Mouse (Mus musculus): ENCODE results near the gene Psmd4. TPM values are rescaled to one million over a fixed set of nuclear protein-coding genes. Genes with fewer than 3 reads are reported as not detected.
A peak's percentile ranks its signal among the peaks of the same experiment; 100 is the strongest.
"Not testable (repeated sequence)": the region's sequence is repeated elsewhere in the genome, so short reads cannot be mapped to it uniquely, and the experiment has no call there.

The Psmd4 gene
- total RNA-seq (2014; fragmentation: Nextera tagmentation), result 190 and 212 TPM in 2 replicates
- total RNA-seq (2017), result 336 and 456 TPM in 2 replicates

DNA sequence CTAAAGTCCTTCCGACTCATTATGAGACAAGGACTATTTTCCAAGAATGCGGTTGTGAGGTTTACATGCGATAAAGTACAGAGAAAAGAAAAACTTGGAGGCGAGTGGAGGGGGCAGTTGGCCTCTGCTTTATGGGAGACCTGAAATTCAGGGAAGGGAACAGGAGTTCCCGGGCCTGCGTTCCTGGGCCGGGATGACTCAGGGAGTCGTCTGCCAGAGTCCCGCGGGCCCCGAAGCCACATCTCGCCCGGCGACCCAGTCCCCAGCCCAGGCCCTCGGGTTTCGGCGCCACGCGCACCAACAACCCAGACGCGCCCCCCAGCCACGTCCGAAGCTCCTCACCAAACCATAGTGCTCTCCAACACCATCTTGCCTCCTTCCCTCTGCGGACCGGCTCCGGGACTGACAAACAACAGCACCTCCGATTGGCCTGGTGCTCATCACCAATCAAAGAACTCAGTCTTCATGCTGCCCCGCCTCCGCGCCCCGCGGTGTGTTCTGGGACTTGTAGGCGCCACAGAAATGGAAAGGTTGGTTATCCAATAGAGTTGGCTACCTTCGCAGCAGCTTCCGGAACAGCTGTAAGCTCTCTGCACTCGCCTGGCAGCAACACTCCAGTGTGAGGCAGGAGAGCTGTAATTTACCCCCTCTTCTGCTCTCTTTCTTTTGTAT lies at the start of gene Psmd4:
Psmd4 (minus strand) TSS at position 449 of the 672 bp plus-strand sequence.
- ATAC-seq (replicated peaks; ENCODE audit: low FRiP score, low TSS enrichment, poor library complexity, severe bottlenecking), result peak; percentile 98

DNA sequence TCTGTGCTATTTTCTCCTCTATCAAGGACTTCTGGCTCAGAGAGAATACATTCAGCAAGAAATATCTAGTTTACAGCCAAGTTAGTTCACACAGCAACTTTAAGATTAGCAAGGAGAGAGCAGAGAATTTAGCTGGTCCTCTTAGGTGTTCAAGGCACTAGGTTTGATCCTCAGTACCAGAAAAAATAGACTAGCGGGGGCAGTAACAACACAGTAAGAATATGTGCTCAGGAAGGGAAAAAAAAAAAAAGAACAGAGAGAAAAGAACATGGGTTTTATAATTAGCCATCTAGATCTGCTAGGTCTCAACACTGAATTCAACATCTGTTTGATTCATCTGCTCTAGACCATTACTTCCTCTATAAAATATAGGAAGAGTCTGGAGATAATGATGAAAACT lies 45.7 kb upstream of the Psmd4 start:
- ATAC-seq (replicated peaks; ENCODE audit: low FRiP score, low TSS enrichment, poor library complexity, severe bottlenecking), result no peak

DNA sequence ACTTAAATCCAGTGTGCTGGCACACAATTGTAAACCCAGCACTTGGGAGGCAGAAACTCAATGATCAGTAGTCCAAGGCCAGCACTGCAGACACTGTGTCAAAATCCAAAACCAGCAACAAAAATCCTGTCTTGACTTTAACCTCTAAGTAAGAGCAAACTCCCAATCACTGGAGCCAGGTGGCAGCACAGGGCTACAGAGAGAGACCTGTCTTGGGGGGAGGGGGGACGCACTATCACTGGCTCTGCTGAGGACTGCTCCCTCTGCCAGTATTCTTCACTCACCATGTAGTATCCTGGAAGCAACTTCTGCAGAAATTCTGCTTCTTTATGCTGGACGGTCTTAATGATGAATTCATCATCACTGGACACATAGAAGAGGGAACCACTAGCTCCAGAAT lies 29.2 kb upstream of the Psmd4 start:
- ATAC-seq (replicated peaks; ENCODE audit: low FRiP score, low TSS enrichment, poor library complexity, severe bottlenecking), result no peak

DNA sequence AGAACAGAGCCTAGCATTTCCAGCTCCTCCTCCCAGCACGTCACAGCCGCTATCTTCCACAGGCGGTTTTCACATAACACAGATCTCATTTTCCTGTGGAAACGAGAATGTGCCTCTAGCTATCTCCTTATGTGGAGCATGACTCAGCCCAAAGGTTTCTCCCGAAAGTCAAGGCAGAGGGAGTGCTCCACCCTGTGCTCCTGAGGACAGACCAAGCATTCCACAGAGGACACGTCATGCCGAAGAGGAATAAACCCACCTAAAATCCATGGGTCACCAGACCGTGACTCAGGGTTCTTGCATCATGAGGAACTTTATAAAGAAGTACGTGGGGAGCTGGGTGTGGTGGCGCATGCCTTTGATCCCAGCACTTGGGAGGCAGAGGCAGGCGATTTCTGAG lies 24.2 kb upstream of the Psmd4 start:
- ATAC-seq (replicated peaks; ENCODE audit: low FRiP score, low TSS enrichment, poor library complexity, severe bottlenecking), result 0 out of 2 replicates have a peak, but pooled peaks have one; percentile 13

DNA sequence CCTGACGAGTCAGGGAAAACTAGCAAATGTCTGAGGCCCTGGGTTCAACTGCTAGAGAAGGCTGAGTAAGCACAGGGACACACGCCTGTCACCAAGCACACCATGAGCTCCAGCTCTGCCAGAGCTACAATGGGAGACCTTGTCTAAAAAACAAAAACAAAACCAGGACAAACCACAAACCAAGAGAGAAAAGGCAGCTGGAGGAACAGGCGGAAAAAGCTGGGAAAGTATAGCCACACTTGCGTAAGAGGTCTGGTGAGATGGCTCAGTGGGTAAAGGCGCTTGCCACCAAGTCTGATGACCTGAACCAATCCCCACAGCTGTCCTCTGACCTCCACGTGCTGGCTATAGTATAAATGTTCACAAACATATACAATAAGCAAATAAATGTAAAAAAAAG lies 23.7 kb upstream of the Psmd4 start:
- no peak for ATAC-seq (replicated peaks; ENCODE audit: low FRiP score, low TSS enrichment, poor library complexity, severe bottlenecking)

DNA sequence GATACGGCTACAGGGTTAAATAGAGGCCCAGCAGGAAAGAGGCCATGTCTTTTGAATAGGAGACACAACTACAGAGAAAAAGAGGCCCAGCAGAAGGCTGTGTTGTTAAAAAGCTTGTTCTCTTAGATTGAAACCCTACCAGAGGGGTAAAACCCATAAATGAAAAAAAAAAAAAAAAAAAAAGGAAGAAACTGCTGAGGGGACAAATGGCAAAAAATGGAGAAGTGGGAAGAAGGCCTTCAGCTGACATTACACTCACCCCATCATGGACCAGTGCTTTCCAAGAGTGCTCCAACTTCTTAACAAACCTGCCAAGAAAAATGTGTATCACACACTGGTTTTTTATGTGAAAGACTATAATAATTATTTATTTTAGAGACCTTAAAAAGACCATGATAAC lies 23.1 kb upstream of the Psmd4 start:
- no peak for ATAC-seq (replicated peaks; ENCODE audit: low FRiP score, low TSS enrichment, poor library complexity, severe bottlenecking)

DNA sequence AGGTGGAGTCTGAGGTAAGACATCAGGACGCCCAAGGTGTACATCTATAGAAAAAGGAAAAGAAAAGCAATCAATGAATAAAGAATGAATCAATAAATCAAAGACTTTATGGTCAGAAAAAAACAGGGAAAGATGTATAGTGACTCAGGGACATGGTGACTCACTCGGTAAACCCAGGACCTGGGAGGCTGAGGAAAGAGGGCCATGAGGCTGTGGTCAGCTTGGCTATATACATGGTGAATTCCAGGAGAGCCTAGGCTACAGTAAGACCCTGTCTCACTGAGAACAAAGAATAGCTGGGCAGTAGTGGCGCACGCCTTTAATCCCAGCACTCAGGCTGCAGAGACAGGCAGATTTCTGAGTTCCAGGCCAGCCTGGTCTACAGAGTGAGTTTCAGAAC lies 21.3 kb upstream of the Psmd4 start:
- no peak for ATAC-seq (replicated peaks; ENCODE audit: low FRiP score, low TSS enrichment, poor library complexity, severe bottlenecking)

DNA sequence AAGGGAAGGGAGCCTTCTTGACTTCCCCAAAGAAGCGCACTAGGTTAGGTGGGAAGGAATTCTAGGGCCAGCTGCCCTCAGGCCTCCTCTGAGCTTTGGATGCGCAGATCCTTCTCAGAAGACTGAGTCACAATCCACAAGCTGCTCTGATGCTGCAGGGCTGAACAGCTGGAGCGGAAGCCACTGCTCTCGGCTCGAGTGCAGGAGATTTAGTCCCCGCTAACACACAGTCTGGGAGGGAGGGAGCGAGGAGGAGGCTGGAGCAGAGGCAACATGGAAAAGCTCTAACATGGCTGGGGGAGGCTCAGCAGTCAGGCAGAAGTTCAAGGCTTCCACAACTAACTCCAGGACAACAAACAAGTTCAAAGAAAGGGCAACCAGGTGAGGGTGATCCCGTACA lies 15.7 kb upstream of the Psmd4 start:
- ATAC-seq (replicated peaks; ENCODE audit: low FRiP score, low TSS enrichment, poor library complexity, severe bottlenecking), result no peak

DNA sequence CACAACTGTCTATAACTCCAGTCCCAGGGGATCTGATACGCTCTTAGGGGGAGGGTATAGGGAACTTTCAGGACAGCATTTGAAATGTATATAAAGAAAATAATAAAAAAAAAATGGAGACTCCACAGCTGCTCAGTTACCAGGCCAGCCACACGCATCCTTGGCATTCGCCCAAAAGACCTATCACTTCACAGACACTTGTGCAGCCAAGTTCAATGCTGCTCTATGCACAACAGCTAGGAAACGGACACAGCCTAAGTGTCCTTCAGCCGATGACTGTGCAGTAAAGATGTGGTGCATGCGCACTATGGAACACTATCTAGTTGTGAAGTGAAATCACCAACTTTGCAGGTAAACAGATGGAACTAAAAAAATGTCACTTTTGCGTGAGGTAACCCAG lies 13.9 kb upstream of the Psmd4 start:
- ATAC-seq (replicated peaks; ENCODE audit: low FRiP score, low TSS enrichment, poor library complexity, severe bottlenecking), result peak; percentile 79

DNA sequence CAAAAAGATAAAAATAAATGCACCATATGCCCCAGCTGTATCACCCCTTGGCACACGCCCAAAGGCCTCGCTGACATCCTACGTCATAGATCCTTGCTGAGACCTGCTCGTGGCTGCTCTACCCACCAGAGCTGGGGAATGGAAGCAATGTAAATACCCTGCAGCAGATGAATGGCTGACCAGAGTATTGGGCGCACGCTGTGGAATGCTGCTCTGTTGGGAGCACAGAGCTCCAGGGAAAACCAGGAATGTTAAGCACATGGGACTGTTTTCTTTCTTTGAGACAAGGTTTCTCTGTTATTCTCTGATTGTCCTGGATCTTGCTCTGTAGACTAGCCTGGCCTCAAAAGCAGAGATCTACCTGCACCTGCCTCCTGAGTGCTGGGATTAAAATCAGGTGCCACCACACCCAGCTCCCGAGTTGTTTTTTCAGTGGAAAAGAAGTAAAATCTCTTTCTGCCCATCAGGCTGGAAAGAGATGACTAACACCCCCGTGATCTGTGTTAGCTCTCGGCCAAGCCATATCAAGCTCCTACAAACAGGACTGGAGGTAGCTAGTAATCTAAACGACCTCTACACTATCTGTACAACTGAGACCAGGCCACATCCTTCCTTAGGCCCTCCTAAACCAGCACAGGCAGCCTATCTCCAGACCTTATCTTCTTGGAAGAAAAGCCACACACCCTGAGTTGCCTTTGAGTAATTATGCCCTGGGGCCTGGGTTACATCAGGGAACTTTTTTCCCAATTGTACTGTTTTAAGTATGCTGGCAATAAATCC lies 12.3 kb upstream of the Psmd4 start:
- ATAC-seq (replicated peaks; ENCODE audit: low FRiP score, low TSS enrichment, poor library complexity, severe bottlenecking), result peak; percentile 84

DNA sequence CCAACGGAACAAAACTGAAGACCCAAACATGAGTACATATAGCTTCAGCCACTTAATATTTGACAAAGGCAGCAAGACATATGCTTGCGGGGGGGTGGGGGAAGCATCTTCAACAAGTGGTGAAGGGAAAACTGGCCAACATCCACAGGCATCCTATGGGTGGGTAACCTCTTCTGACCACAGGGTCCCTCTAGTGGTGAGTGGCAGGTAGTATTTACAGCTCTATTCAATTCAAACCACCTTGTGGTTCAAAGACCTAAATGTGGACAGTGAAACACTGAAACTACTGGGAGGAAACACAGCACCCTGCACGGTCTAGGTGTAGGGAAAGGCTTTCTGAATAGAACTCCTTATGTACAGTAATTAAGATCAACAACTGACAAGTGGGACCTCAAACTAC lies 11.3 kb upstream of the Psmd4 start:
- peak; percentile 42 for ATAC-seq (replicated peaks; ENCODE audit: low FRiP score, low TSS enrichment, poor library complexity, severe bottlenecking)

DNA sequence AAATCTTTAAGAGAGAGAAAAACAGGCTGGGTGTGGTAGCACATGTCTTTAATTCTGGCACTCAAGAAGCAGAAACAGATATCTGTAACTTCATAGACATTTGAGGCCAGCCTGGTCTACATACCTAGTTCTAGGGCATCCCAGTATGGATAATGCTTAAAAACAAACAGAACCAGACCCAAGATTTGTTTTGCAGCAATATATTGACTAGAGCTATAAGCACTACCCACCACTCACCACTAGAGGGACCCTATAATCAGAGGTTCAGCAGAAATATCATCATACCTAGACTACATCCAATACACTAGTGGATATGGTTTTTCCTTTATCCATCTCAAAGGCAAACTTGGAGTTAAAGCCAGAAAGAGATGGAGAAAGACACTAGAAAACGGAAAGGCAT lies 10.5 kb upstream of the Psmd4 start:
- ATAC-seq (replicated peaks; ENCODE audit: low FRiP score, low TSS enrichment, poor library complexity, severe bottlenecking), result 0 out of 2 replicates have a peak, but pooled peaks have one; percentile 29

DNA sequence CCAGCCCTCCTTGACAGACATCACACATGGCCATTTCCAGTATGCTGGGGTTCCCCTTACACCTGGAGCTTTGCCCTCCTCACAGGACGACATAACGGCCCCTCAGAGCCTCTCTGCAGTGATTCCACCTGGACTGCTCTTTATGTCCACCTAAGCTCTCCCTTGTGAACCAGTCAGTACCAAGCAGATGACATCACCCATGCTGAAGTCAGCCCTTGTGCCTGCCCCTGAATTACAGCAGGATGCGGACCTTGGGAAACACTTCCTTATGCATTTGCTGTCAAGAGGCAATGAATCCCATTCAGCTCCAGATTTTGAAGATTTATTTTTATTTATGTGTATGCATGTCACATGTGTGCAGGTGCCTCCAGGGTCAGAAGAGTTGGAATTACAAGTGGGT lies 5.5 kb upstream of the Psmd4 start:
- ATAC-seq (replicated peaks; ENCODE audit: low FRiP score, low TSS enrichment, poor library complexity, severe bottlenecking), result no peak

DNA sequence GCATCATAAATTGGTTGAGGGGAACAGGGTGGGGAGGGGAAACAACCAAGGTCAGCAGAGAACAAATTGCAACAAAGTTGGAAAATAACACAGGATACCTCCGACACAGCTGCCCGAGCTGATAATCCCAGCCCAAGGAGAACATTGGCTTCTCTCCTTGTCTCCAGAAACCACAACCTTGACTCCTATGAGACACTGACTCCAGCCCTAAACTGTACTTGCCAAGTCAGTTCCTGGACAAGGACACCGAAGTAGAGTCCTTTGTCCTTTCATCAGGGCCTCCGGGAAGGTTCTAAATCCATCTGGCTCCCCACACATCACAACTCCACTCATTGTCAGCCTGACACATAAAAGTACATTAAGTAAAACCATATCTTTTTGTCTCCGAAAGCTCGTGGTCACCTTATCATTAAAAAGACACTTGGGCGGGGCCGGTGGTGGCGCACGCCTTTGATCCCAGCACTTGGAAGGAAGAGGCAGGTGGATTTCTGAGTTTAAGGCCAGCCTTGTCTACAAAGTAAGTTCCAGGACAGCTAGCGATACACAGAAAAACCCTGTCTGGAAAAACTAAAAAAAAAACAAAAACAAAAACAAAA lies 4.1 kb upstream of the Psmd4 start:
- peak; percentile 20; the same call in 1 of the 2 replicates for ATAC-seq (replicated peaks; ENCODE audit: low FRiP score, low TSS enrichment, poor library complexity, severe bottlenecking)

DNA sequence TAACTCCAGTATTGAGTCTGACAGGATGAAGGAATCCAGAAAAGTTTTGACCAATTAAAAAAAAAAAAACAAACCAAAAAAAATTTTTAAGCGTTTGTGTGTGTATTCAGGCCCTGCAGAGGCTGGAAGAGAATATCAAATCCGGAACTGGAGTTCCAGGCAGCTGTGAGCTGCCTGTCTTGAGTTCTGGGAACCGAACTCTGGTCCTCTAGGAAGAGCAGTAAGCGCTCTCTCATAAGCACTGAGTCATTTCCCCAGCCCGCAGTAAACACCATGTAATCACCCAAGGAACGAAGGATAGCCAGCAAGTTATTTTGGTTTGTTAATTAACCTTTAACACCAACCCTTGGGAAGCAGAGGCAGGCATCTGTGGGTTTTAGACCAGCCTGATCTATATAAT lies 837 bp upstream of the Psmd4 start:
- ATAC-seq (replicated peaks; ENCODE audit: low FRiP score, low TSS enrichment, poor library complexity, severe bottlenecking), result no peak

DNA sequence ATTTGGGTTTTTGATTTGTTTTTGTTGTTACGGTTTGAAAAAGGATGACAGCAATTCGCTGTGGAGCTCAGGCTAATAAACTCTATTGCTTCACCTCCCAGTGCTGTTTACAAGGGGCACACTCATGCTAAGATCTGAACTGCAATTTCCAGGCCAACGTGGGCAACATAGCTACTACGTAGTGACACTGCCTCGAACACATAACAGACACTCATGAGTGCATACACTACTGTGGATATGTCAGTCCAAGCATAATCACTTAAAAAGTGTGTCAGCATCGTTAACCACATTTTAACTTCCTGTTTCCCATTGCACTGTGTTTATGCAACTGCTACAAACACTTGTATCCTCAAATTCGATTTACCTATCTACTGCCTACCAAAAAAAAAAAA lies 420 bp upstream of the Psmd4 start:
- ATAC-seq (replicated peaks; ENCODE audit: low FRiP score, low TSS enrichment, poor library complexity, severe bottlenecking), result peak; percentile 23; the same call in 1 of the 2 replicates

DNA sequence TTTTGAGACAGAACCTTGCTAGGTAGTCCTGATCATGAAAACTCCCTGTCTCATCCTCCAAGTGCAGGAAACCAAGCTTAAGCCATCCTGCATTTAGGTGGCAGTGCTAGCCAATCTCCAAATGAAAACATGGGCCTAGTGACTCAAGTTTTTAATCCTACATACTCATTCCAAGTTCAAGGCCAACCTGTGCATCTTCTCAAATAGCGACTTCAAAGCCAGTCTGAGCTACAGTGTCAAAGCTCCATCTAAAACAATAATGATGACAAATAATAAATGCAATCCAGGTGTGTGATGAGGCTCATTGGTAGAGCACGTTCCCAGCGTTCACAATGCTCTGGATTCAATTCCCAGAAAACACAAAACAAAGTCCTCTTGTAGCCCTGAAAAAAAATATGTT lies 789 bp downstream of the Psmd4 start:
- ATAC-seq (replicated peaks; ENCODE audit: low FRiP score, low TSS enrichment, poor library complexity, severe bottlenecking), result no peak

DNA sequence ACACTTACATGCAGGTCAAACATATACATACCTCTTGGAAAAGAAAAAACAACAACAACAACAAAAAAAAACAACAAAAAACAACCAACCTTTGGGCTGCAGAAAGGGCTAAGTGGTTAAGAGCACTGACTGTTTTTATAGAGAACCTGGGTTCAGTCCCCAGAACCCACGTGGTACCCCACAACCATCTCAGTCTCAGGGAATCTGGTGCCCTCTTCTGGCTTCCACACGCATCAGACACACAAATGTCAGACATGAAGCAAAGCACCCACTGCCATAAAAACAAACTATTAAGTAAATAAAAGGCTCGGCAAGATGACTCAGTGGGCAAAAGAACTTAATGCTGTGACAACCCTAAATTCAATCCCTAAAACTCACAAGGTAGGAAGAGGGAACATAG lies 12.5 kb downstream of the Psmd4 start:
- ATAC-seq (replicated peaks; ENCODE audit: low FRiP score, low TSS enrichment, poor library complexity, severe bottlenecking), result no peak

DNA sequence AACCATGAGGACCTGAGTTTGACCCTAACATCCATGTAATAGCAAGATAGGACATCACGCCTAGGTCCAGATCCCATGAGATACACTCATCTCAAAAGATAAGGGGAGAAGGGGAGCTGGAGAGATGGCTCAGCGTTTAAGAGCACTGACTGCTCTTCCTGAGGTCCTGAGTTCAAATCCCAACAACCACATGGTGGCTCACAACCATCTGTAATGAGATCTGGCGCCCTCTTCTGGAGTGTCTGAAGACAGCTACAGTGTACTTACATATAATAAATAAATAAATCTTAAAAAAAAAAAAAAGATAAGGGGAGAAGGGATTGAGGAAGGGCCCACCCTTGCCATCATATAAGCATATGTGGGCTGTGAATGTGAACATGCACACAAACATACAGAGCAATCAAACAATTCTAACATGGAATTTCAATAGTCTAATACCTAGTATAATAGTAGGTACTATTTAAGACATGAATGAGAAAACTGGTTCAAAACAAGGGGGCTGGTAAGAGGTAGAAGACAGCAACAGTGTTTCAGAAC lies 13.1 kb downstream of the Psmd4 start:
- not testable (repeated sequence) for ATAC-seq (replicated peaks; ENCODE audit: low FRiP score, low TSS enrichment, poor library complexity, severe bottlenecking)

DNA sequence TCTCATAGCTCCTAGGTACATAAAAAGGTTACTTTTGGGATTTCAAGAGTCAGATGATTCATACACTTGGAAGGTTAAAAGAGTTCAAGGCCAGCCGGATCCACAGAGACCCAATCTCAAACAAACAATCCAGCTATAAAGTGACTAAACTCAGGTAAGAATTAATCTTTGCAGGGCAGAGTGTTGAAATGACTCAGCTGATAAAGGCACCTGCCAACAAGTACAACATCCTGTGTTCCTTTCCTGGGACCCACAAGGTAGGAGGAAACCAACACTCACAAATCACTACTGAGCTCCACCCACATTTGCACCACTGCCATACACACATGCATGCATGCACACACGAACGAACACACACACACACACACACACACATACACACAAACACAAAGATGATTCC lies 13.8 kb downstream of the Psmd4 start:
- no peak for ATAC-seq (replicated peaks; ENCODE audit: low FRiP score, low TSS enrichment, poor library complexity, severe bottlenecking)

Measured in megakaryocyte-erythroid progenitor cell, adult 5-6 weeks (primary cell).